Mouse (Mus musculus) heart, postnatal 0 days (tissue): Measurements from ENCODE around the gene Krt42. TPM values are rescaled to one million over a fixed set of nuclear protein-coding genes. Genes with fewer than 3 reads are reported as not detected.
"Not testable (repeated sequence)": the region's sequence is repeated elsewhere in the genome, so short reads cannot be mapped to it uniquely, and the experiment has no call there.

Experiments used
- ATAC-seq: fragments of 200-750 bp; cut with Nextera tagmentation; 2 replicates; pipeline ENCODE4 v1.8.0; 2017; ENCODE audit warnings: low read depth, moderate number of reproducible peaks, moderate library complexity; ENCODE audit not compliant: insufficient read depth
- DNase-seq: peaks from one replicate; pipeline ENCODE4 v3.0.0-alpha.2; 2016; ENCODE audit warnings: low spot score
- H3K27ac ChIP-seq: fragments of 300-500 bp; sonication (generic); 2 replicates; pipeline ENCODE4 v1.5.1; 2014; ENCODE audit warnings: low read depth, mild to moderate bottlenecking
- H3K27me3 ChIP-seq: fragments of 300-500 bp; sonication (generic); 2 replicates; pipeline ENCODE4 v1.6.1; 2014; ENCODE audit warnings: low read length, mixed read lengths; ENCODE audit not compliant: control insufficient read depth, insufficient read depth
- H3K36me3 ChIP-seq: fragments of 300-500 bp; sonication (generic); replicated peaks from 2 replicates; pipeline ENCODE4 v1.6.1; 2014; ENCODE audit warnings: low read length, mixed read lengths; ENCODE audit not compliant: control insufficient read depth, insufficient read depth
- H3K4me1 ChIP-seq: fragments of 300-500 bp; sonication (generic); 2 replicates; pipeline ENCODE4 v1.6.1; 2014; ENCODE audit warnings: antibody characterized with exemption; ENCODE audit not compliant: control insufficient read depth, insufficient read depth
- H3K4me2 ChIP-seq: fragments of 300-500 bp; sonication (generic); 2 replicates; pipeline ENCODE4 v1.6.1; 2014; ENCODE audit warnings: low read depth, mild to moderate bottlenecking, low read length, moderate library complexity
- H3K4me3 ChIP-seq: fragments of 300-500 bp; sonication (generic); 2 replicates; pipeline ENCODE4 v1.5.1; 2014; ENCODE audit warnings: low read depth, low read length
- H3K9ac ChIP-seq: fragments of 300-500 bp; sonication (generic); replicated peaks from 2 replicates; pipeline ENCODE4 v1.6.1; 2014; ENCODE audit warnings: low read depth, low read length, mixed read lengths
- H3K9me3 ChIP-seq: fragments of 300-500 bp; sonication (generic); replicated peaks from 2 replicates; pipeline ENCODE4 v1.6.1; 2016; ENCODE audit warnings: low read length; ENCODE audit not compliant: control insufficient read depth
- CTCF ChIP-seq: IDR thresholded peaks from 2 replicates; pipeline ENCODE4 v1.5.1; 2016; ENCODE audit warnings: antibody characterized with exemption, control low read depth, low read depth
- EP300 ChIP-seq: IDR thresholded peaks from 2 replicates; pipeline ENCODE4 v1.6.1; 2016; ENCODE audit warnings: antibody characterized with exemption, low read depth
- WGBS: fragments of 180-500 bp; shearing (Covaris S2); extraction: QIAGEN DNeasy Blood & Tissue Kit; methylation state at CpG from one replicate; pipeline ENCODE4 v1.1.7; 2014; 5-methylcytosine and 5-hydroxymethylcytosine counted together
- polyA plus RNA-seq: library from polyadenylated mRNA; unstranded; fragments of >200 nt; fragmentation: Nextera tagmentation; extraction: Ambion mirVana; gene quantifications from 2 replicates; pipeline ENCODE4 v1.2.1, GENCODE M21; 2015
- total RNA-seq: library from RNA; depleted of rRNA; stranded (reverse); fragments of >200 nt; gene quantifications from 2 replicates; pipeline ENCODE4 v1.2.3, GENCODE M21; 2014; ENCODE audit warnings: low replicate concordance; rRNA removed

The Krt42 gene
- total and polyA plus RNA-seq, 2 experiments from 2014 or later, result not detected

- ATAC-seq (no peak), DNase-seq (no peak)
- H3K27me3 ChIP-seq, result no peaks in the 10 kb centered on the region
- TF ChIP-seq EP300 (no peak), CTCF (no peak)
- H3K27ac ChIP-seq, result no peak overlapping the region
- no peaks in the 10 kb centered on the region for H3K36me3 ChIP-seq
- no peaks in the 10 kb centered on the region for H3K4me1 ChIP-seq
- H3K4me2 ChIP-seq, result no peak overlapping the region
- WGBS, result 52% methylated on average over 5 of the region's 5 CpGs
- no peak overlapping the region for H3K4me3 ChIP-seq
- no peaks in the 10 kb centered on the region for H3K9me3 ChIP-seq
- H3K9ac ChIP-seq, result no peak overlapping the region
Observed at GRCm38 (mm10) chr11:100254360-100255090, 15.1 kb downstream of the Krt42 start.

- no peak within 1 kb of the TSS for H3K27ac ChIP-seq
- H3K36me3 ChIP-seq, result no peaks in the 10 kb centered on the region
- H3K4me2 ChIP-seq, result no peak within 1 kb of the TSS
- no peak within 1 kb of the TSS for H3K4me3 ChIP-seq
- DNase-seq, result no peak
- H3K4me1 ChIP-seq, result no peaks in the 10 kb centered on the region
- 72% methylated on average over 7 of the region's 7 CpGs for WGBS
- no peaks in the 10 kb centered on the region for H3K27me3 ChIP-seq
- TF ChIP-seq CTCF, result no peak
- ATAC-seq, result no peak
- H3K9ac ChIP-seq, result no peak within 1 kb of the TSS
- no peaks in the 10 kb centered on the region for H3K9me3 ChIP-seq
Observed at GRCm38 (mm10) chr11:100248852-100249465, 20.7 kb downstream of the Krt42 start, which contains the start of gene Krt16. TSS of gene Krt16 (minus strand) at chr11:100248902.

GRCm38 (mm10) chr11:100246471-100246870 lies 23.2 kb downstream of the Krt42 start:
- H3K36me3 ChIP-seq, DNase-seq, H3K4me2 ChIP-seq, ATAC-seq, H3K4me3 ChIP-seq, H3K4me1 ChIP-seq, H3K27ac ChIP-seq, H3K9ac ChIP-seq, H3K27me3 ChIP-seq, H3K9me3 ChIP-seq: not testable (repeated sequence)
- 59% methylated on average over 7 of the region's 7 CpGs for WGBS

DNA sequence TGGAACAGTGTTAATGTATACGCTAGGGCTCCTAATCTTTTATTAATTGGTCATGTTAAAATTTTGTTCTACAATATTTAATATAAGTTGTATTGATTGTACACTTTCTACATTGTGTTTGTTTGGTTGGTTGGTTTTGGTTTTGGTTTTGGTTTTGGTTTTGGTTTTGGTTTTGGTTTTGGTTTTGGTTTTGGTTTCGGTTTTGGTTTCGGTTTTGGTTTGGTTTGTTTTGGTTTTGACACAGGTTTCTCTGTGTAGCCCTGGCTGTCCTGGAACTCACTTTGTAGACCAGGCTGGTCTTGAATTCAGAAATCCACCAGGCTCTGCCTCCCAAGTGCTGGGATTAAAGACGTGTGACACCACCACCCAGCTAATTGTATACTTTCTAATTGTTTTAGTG lies 29.4 kb downstream of the Krt42 start:
- 83% methylated on average over 4 of the region's 4 CpGs for WGBS
- not testable (repeated sequence) for DNase-seq, H3K4me2 ChIP-seq, H3K27ac ChIP-seq, H3K27me3 ChIP-seq, H3K4me3 ChIP-seq, H3K9ac ChIP-seq, H3K36me3 ChIP-seq, H3K4me1 ChIP-seq, H3K9me3 ChIP-seq, ATAC-seq

DNA sequence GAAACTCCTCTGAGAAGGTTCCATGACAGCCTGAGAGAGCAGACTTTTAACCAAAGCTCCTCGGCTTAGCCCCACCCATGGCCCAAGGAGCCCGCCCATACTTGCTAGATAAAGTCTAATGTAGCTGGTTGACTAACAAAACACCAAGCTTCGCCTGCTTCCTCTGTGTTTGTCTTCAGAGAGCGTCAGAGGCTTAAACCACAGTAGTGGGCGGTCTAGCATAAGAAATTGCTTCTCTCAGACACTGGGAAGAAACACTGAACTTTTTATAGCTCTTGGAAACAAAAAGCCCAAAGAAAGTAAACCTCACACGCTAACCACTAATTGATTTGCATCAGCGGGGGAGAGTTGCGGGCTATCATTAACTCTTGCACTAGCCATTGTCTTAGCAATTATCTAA lies 47.9 kb downstream of the Krt42 start:
- Histone ChIP-seq H3K9me3 (peaks cover 6% of the 10 kb centered on the region; the same call in 1 of the 2 replicates), H3K4me1 (no peaks in the 10 kb centered on the region), H3K9ac (no peak overlapping the region), H3K4me2 (no peak overlapping the region), H3K4me3 (no peak overlapping the region), H3K27me3 (no peaks in the 10 kb centered on the region), H3K36me3 (no peaks in the 10 kb centered on the region), H3K27ac (no peak overlapping the region)
- whole genome bisulfite sequencing, result 63% methylated on average over 8 of the region's 8 CpGs
- TF ChIP-seq CTCF, result no peak
- no peak for TF ChIP-seq EP300
- DNase-seq, result no peak
- no peak for ATAC-seq

- H3K4me2 ChIP-seq, result no peak overlapping the region
Observed at GRCm38 (mm10) chr11:100219304-100219703, 50.4 kb downstream of the Krt42 start.

More at GRCm38 (mm10) chr11:100219304-100219703, 50.4 kb downstream of the Krt42 start:
- H3K4me3 ChIP-seq, result no peak overlapping the region
- 73% methylated on average over 4 of the region's 4 CpGs for WGBS
- H3K4me1 ChIP-seq, result no peaks in the 10 kb centered on the region
- no peaks in the 10 kb centered on the region for H3K9me3 ChIP-seq
- DNase-seq (no peak), ATAC-seq (no peak)
- no peak for TF ChIP-seq EP300
- no peak for TF ChIP-seq CTCF
- no peaks in the 10 kb centered on the region for H3K27me3 ChIP-seq
- no peak overlapping the region for H3K27ac ChIP-seq
- no peaks in the 10 kb centered on the region for H3K36me3 ChIP-seq
- no peak overlapping the region for H3K9ac ChIP-seq

Other genes starting within 250 kb of the Krt42 start
- not detected in 2 replicates for gene Krt33b, start 240.0 kb downstream of the Krt42 start, total RNA-seq
- not detected in 2 replicates for gene Krt33b, start 240.0 kb downstream of the Krt42 start, polyA plus RNA-seq
- gene Krt34, start 228.3 kb downstream of the Krt42 start, total RNA-seq, result not detected in 2 replicates
- not detected in 2 replicates for gene Krt34, start 228.3 kb downstream of the Krt42 start, polyA plus RNA-seq
- gene Krt31, start 219.3 kb downstream of the Krt42 start, total RNA-seq, result not detected in 2 replicates
- not detected in 2 replicates for gene Krt31, start 219.3 kb downstream of the Krt42 start, polyA plus RNA-seq
- gene Krt32, start 181.6 kb downstream of the Krt42 start, total RNA-seq, result not detected in 2 replicates
- not detected in 2 replicates for gene Krt32, start 181.6 kb downstream of the Krt42 start, polyA plus RNA-seq
- not detected in 2 replicates for gene Krt35, start 173.6 kb downstream of the Krt42 start, total RNA-seq
- not detected in 2 replicates for gene Krt35, start 173.6 kb downstream of the Krt42 start, polyA plus RNA-seq
- not detected in 2 replicates for gene Krt36, start 164.2 kb downstream of the Krt42 start, total RNA-seq
- gene Krt36, start 164.2 kb downstream of the Krt42 start, polyA plus RNA-seq, result not detected in 2 replicates
- gene Krt13, start 148.3 kb downstream of the Krt42 start, total RNA-seq, result not detected in 2 replicates
- 0.30 TPM in 1 of 2 replicates, not detected in the other for gene Krt13, start 148.3 kb downstream of the Krt42 start, polyA plus RNA-seq
- gene Krt15, start 133.9 kb downstream of the Krt42 start, total RNA-seq, result 0.12 and 8.1 TPM in 2 replicates
- 0.40 and 2.8 TPM in 2 replicates for gene Krt15, start 133.9 kb downstream of the Krt42 start, polyA plus RNA-seq
- 22.5 and 52.2 TPM in 2 replicates for gene Krt19, start 121.2 kb downstream of the Krt42 start, total RNA-seq
- 20.6 and 29.3 TPM in 2 replicates for gene Krt19, start 121.2 kb downstream of the Krt42 start, polyA plus RNA-seq
- gene Krt9, start 76.6 kb downstream of the Krt42 start, total RNA-seq, result not detected in 2 replicates
- gene Krt9, start 76.6 kb downstream of the Krt42 start, polyA plus RNA-seq, result not detected in 2 replicates
- 2.3 and 3.1 TPM in 2 replicates for gene Krt14, start 62.3 kb downstream of the Krt42 start, total RNA-seq
- 2.8 and 3.0 TPM in 2 replicates for gene Krt14, start 62.3 kb downstream of the Krt42 start, polyA plus RNA-seq
- gene Krt16, start 21.0 kb downstream of the Krt42 start, total RNA-seq, result not detected in 2 replicates
- gene Krt16, start 21.0 kb downstream of the Krt42 start, polyA plus RNA-seq, result not detected in 2 replicates
- 2.2 TPM in 1 of 2 replicates, not detected in the other for gene Krt17, start 8.8 kb downstream of the Krt42 start, total RNA-seq
- gene Krt17, start 8.8 kb downstream of the Krt42 start, polyA plus RNA-seq, result 0.14 and 0.32 TPM in 2 replicates
- 64.1 and 105 TPM in 2 replicates for gene Eif1, start 50.0 kb upstream of the Krt42 start, total RNA-seq
- gene Eif1, start 50.0 kb upstream of the Krt42 start, polyA plus RNA-seq, result 1,927 and 2,123 TPM in 2 replicates
- gene Gast, start 64.5 kb upstream of the Krt42 start, total RNA-seq, result not detected in 2 replicates
- not detected in 2 replicates for gene Gast, start 64.5 kb upstream of the Krt42 start, polyA plus RNA-seq
- gene Hap1, start 86.3 kb upstream of the Krt42 start, total RNA-seq, result 3.5 and 5.7 TPM in 2 replicates
- 2.0 TPM in 2 replicates for gene Hap1, start 86.3 kb upstream of the Krt42 start, polyA plus RNA-seq
- 319 and 341 TPM in 2 replicates for gene Jup, start 127.9 kb upstream of the Krt42 start, total RNA-seq
- gene Jup, start 127.9 kb upstream of the Krt42 start, polyA plus RNA-seq, result 135 and 142 TPM in 2 replicates
- gene P3h4, start 145.0 kb upstream of the Krt42 start, total RNA-seq, result 58.0 and 66.1 TPM in 2 replicates
- 39.3 and 42.9 TPM in 2 replicates for gene P3h4, start 145.0 kb upstream of the Krt42 start, polyA plus RNA-seq
- 106 and 114 TPM in 2 replicates for gene Fkbp10, start 145.8 kb upstream of the Krt42 start, total RNA-seq
- gene Fkbp10, start 145.8 kb upstream of the Krt42 start, polyA plus RNA-seq, result 93.0 and 95.9 TPM in 2 replicates
- 54.4 and 68.3 TPM in 2 replicates for gene Nt5c3b, start 171.9 kb upstream of the Krt42 start, total RNA-seq
- 84.7 and 85.0 TPM in 2 replicates for gene Nt5c3b, start 171.9 kb upstream of the Krt42 start, polyA plus RNA-seq
- gene Klhl10, start 172.0 kb upstream of the Krt42 start, total RNA-seq, result not detected in 2 replicates
- 0.34 and 0.47 TPM in 2 replicates for gene Klhl10, start 172.0 kb upstream of the Krt42 start, polyA plus RNA-seq
- 10.3 and 16.6 TPM in 2 replicates for gene Klhl11, start 202.9 kb upstream of the Krt42 start, total RNA-seq
- gene Klhl11, start 202.9 kb upstream of the Krt42 start, polyA plus RNA-seq, result 4.6 and 5.3 TPM in 2 replicates